Mouse (Mus musculus) left cerebral cortex, postnatal 4 days (tissue): Measurements from ENCODE around the gene Psmb3. TPM values are rescaled to one million over a fixed set of nuclear protein-coding genes. Genes with fewer than 3 reads are reported as not detected.
A peak's percentile ranks its signal among the peaks of the same experiment; 100 is the strongest.
"Not testable (repeated sequence)": the region's sequence is repeated elsewhere in the genome, so short reads cannot be mapped to it uniquely, and the experiment has no call there.

Source experiments
- DNase-seq: peaks from one replicate; pipeline ENCODE4 v3.0.0-alpha.2; 2022
- intact Hi-C: fragments of 180-260 bp; cut with DNase I; formaldehyde crosslinking; loops from one replicate; pipeline ENCODE4 v1.15.1; 2025
- total RNA-seq, 2 experiments: library from RNA; stranded (reverse); gene quantifications; 2 replicates each; pipeline ENCODE4 v1.2.3; 2021

Psmb3 gene
- total RNA-seq, 2 experiments from 2014 or later, result 168 to 172 TPM

- intact Hi-C loops, result loop anchor here (5.0 to 10.0 kb wide), 3 partner anchors 38 to 155 kb away; no protein-coding TSS in a partner anchor
- DNase-seq, result peak; percentile 83
Measured at GRCm38 (mm10) chr11:97689861-97690260, 13.3 kb upstream of the Psmb3 start.

GRCm38 (mm10) chr11:97694435-97694834, 8.8 kb upstream of the Psmb3 start:
- intact Hi-C loops, result no loop called here
- no peak for DNase-seq

GRCm38 (mm10) chr11:97694921-97695711, 8.1 kb upstream of the Psmb3 start:
- peak; percentile 86 for DNase-seq
- intact Hi-C loops, result loop anchor here (5.0 kb wide), 1 partner anchor 33 kb away; the partner anchor contains the start of gene Mllt6

- DNase-seq, result no peak
- intact Hi-C loops, result loop anchor here (5.0 kb wide), 1 partner anchor 34 kb away; the partner anchor contains the start of gene Mllt6
Measured at GRCm38 (mm10) chr11:97695712-97696401, 7.3 kb upstream of the Psmb3 start.

GRCm38 (mm10) chr11:97696669-97697068, 6.5 kb upstream of the Psmb3 start:
- no peak for DNase-seq
- intact Hi-C loops, result loop anchor here (5.0 kb wide), 1 partner anchor 34 kb away; the partner anchor contains the start of gene Mllt6

- intact Hi-C loops, result loop anchor here (5.0 kb wide), 1 partner anchor 35 kb away; the partner anchor contains the start of gene Mllt6
- no peak for DNase-seq
Measured at GRCm38 (mm10) chr11:97697199-97697890, 5.9 kb upstream of the Psmb3 start.

- DNase-seq, result no peak
- intact Hi-C loops, result loop anchor here (5.0 kb wide), 1 partner anchor 36 kb away; the partner anchor contains the start of gene Mllt6
Measured at GRCm38 (mm10) chr11:97697891-97698529, 5.2 kb upstream of the Psmb3 start.

- DNase-seq, result peak; percentile 85
- intact Hi-C loops, result loop anchor here (5.0 kb wide), 1 partner anchor 37 kb away; the partner anchor contains the start of gene Mllt6
Measured at GRCm38 (mm10) chr11:97698741-97699611, 4.2 kb upstream of the Psmb3 start.

- peak; percentile 96 for DNase-seq
- intact Hi-C loops, result loop anchor here (5.0 kb wide), 1 partner anchor 37 kb away; the partner anchor contains the start of gene Mllt6
Measured at GRCm38 (mm10) chr11:97699626-97700002, 3.6 kb upstream of the Psmb3 start.

GRCm38 (mm10) chr11:97700003-97700745, 3.0 kb upstream of the Psmb3 start, which contains the start of gene Pcgf2:
Gene Pcgf2 (minus strand): TSS chr11:97700497.
- intact Hi-C loops, result no loop called here
- DNase-seq, result peak; percentile 88

- DNase-seq, result peak; percentile 40
- intact Hi-C loops, result no loop called here
Measured at GRCm38 (mm10) chr11:97700746-97701580, 2.2 kb upstream of the Psmb3 start.

- DNase-seq, result no peak
- intact Hi-C loops, result no loop called here
Measured at GRCm38 (mm10) chr11:97701581-97702392, 1.4 kb upstream of the Psmb3 start.

- intact Hi-C loops, result no loop called here
- peak; percentile 86 for DNase-seq
Measured at GRCm38 (mm10) chr11:97702393-97702745, 830 bp upstream of the Psmb3 start.

- not testable (repeated sequence) for DNase-seq
Measured at GRCm38 (mm10) chr11:97710067-97710466, 6.9 kb downstream of the Psmb3 start.

GRCm38 (mm10) chr11:97711200-97711900, 8.2 kb downstream of the Psmb3 start:
- DNase-seq, result no peak
- intact Hi-C loops, result no loop called here

More at GRCm38 (mm10) chr11:97710067-97710466, 6.9 kb downstream of the Psmb3 start:
- intact Hi-C loops, result not testable (repeated sequence)

GRCm38 (mm10) chr11:97712286-97712685, 9.1 kb downstream of the Psmb3 start:
- DNase-seq, result no peak
- intact Hi-C loops, result no loop called here
